Mouse (Mus musculus) heart, adult 9 months (tissue): Measurements from ENCODE around the gene Ergic3.

Source experiments
- DNase-seq, 2 experiments: peaks; one replicate each; pipeline ENCODE4 v3.0.0; 2022; ENCODE audit warnings: low spot score in 2 of 2

The Ergic3 gene

DNA sequence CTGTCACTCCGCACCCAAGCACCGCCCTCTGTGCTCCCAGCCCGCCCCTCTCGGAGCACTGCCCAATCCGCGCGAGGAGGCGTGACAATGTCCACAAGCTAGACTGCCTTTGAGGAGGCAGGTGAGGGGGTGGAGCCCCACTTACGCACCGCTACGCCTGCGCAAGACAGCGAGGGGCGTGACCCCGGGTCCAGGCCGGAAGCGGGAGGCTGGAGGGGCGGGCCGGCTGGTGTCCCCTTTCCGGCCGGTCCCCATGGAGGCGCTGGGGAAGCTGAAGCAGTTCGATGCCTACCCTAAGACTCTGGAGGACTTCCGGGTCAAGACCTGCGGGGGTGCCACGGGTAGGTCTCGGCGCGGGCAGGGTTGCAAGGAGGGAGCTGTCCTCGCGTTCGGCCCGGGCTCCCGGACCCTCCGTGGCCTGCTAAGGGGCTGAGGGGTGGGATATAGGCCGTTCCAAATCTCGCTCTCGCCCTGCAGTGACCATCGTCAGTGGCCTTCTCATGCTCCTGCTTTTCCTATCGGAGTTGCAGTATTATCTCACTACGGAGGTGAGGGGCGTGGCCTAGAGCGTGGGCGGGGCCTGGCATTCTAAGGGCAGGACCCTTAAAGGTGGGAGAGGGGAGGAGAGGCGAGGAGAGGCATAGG is at the start of gene Ergic3, which contains the start of gene 6430550D23Rik:
TSS of gene Ergic3 (plus strand) at position 158 of the 645 bp plus-strand sequence.
TSS of gene 6430550D23Rik (minus strand) at position 90 of the 645 bp plus-strand sequence.
- peak; percentile 98 for DNase-seq

DNA sequence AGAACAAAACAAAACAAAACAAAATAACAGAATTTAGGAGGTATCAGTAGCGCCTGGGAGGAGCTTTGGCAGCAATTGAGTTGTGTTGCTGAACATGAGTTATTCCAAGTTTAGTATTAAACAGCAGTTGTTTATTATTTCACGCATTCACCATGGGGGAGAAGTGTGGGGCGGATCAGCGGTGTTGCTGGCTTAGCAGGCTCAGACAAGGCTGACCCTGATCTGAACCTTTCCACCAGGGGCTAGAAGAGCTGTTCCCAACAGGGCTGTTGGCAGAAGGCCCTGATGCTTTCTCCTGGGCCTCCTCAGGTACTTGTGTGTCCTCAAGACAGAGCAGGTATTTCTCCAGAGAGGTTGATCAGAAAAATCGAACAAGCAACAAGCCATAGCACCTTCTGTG is 47.9 kb upstream of the Ergic3 start:
- DNase-seq, result no peak

DNA sequence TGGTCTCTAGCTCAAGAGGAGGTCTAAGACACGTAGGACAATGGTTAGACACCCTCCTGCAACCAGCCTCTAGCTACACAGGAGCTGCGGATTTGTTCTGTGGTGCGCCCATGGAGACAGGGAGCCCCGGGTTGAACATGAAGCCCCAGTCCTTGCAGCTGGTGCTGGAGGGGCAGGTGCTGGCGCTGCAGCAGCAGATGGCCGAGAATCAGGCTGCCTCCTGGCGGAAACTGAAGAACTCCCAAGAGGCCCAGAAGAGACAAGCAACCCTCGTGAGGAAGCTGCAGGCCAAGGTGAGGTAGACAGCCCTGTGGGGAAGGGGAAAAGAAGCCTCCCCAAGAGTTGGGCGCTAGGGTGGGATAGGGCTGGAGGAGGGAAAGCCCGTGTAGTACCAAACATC is 46.0 kb upstream of the Ergic3 start:
- no peak for DNase-seq

DNA sequence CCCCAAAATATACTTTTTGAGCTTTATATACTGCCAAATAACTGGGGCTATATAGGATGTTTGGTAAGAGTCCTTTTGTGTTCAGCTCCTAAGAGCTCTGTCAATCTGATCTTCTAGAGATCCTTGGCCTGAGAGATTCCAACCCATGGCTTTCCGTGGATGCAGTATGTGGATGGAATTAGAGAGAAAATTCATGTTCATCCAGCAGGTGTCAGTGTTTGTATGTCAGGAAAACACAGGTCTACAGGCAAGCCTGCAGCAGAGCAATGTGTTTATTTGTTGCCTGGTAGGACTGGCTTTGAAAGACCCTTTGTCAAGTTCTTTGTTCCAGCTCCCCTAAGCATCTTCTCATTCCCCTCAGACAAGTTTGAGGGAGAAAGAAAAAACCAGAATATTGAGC is 44.9 kb upstream of the Ergic3 start:
- peak in 1 of 2 experiments; percentile 14 for DNase-seq

DNA sequence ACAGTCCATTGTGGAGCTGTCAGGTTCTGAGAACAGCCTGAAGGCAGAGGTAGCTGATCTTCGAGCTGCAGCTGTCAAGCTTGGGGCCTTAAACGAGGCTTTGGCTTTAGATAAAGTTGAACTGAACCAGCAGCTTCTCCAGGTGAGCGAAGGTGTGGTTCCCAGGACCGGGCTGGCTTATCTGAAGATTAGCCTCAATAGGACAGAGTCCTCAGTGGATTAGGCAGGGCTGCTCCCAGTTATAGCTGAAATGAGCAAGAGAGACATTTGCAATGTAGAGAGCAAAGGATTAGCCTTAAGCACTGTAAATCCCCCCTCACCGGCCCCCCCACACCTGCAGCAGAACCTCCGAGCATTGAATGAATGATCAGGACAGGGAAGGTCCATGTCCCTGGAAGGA is 34.5 kb upstream of the Ergic3 start:
- no peak for DNase-seq

DNA sequence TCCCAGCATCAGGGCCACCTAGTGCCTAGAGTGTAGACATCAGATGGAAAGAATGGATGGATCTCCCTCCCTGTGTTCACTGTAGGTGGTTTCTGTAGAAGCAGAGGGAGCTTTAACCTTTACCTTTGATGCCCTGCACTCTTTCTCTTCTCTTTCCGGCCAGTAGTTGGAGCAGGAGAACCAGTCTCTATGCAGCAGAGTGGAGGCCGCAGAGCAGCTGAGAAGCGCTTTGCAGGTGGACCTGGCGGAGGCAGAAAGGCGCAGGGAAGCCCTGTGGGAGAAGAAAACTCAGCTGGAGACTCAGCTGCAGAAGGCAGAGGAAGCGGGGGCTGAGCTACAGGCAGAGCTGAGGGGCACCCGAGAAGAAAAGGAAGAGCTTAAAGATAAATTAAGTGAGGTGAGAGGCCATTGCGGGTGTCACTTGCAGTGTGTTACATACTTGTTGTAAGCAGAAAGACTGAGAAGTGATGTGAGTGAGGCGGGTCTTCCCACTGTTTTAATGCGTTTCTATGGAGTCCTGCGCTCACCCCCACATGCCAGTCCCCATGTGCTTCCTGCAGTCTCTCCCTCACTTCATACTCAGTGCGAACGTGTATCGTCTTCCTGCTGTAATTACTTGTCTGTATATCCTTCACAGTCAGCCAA is 33.6 kb upstream of the Ergic3 start:
- no peak for DNase-seq

DNA sequence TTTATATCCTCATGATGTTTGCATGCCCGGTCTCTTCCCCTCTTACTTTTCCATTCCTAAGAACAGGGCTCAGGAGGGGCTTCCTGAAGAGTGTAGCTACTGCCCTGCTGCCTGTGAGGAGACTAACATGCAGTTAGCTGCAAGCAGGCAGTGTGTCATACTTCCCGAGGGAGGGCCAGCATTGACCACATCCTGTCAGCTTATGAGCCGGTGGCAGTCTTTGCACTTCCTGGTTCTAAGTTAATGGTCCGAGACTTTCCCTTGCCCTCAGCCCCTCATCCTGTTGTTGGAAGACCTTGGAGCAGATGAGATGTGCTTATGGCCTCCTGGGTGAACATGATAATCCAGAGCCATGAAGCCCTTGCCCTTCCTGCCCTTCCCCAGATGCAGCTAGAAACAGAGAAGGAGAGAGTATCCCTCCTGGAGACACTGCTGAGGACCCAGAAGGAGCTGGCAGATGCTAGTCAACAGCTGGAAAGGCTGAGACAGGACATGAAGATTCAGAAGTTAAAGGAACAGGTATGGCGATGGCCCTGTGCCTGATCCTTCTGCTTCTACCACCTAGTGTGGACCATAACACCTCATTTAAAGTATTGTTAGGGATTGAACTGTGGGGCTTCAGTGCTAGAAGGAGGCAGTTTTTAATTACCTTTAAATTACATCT is 28.4 kb upstream of the Ergic3 start:
- peak; percentile 42 to 71 for DNase-seq

DNA sequence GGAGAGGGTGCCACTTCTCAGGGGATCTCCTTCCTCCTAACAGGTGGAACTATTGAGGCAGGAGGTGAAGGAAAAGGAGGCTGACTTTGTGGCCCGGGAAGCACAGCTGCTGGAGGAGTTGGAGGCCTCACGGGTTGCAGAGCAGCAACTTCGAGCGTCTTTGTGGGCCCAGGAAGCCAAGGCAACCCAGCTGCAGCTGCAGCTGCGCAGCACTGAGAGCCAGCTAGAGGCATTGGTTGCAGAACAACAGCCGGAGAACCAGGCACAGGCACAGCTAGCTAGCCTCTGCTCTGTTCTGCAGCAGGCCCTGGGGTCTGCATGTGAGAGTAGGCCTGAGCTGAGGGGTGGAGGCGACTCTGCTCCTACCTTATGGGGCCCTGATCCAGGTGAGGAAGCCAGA is 22.1 kb upstream of the Ergic3 start:
- no peak for DNase-seq

DNA sequence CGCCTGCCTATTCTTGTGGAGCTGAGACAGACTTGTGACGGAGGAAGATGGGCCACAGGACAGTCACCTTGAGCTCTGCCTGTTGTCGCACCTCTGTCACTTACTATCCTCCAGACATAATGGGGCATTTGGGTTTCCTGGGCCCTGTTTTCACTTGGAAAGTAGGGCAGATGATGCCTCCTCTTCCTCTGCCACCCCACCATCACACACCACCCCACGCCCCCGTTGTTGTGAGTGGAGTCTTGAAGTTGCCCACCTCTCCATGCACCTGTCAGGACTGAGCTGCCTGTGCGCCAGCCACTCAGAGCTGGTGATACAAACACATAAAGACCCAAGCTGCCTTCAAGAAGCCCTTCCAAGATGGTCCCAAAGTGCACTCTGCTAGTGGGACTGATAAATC is 20.7 kb upstream of the Ergic3 start:
- DNase-seq, result no peak

DNA sequence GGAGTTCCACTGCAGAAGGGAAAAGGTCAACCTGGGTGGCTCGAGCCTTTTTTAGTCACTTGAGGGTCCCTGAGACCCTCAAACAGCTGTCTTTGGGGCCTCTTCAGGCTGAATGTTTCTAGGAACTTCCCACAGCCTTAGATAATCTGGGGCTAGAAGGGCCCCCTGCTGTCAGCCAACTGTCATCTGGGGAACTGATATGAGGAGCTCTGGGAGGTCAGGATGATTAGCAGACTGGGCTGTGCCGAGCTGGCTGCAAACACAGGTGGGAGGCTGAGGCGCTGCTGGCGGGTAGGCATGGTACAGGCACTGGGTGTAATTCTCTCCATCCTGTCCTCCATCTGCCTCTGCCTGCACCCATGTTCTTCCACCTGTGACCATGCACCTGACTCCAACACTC is 18.8 kb upstream of the Ergic3 start:
- no peak for DNase-seq

DNA sequence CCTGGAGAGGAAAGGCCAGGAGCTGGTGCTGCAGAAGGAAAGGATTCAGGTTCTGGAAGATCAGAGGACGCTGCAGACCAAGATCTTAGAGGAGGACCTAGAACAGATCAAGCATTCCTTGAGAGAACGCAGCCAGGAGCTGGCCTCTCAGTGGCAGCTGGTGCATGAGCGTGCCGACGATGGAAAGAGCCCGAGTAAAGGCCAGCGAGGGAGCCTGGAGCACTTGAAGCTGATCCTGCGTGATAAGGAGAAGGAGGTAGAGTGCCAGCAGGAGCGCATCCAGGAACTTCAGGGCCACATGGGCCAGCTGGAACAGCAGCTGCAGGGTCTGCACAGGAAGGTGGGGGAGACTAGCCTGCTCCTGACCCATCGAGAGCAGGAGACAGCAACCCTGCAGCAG is 16.7 kb upstream of the Ergic3 start:
- DNase-seq, result no peak

DNA sequence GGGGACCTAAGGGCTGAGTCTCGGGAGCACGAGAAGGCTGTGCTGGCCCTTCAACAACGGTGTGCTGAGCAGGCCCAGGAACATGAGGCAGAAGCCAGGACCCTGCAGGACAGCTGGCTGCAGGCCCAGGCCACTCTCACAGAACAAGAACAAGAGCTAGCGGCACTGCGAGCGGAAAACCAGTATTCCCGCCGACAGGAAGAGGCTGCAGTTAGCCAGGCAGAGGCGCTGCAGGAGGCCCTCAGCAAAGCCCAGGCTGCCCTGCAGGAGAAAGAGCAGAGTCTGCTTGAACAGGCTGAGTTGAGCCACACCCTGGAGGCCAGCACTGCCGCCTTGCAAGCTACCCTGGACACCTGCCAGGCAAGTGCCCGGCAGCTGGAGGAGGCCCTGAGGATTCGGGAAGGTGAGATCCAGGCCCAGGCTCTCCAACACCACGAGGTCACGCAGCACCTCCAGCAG is 16.0 kb upstream of the Ergic3 start:
- DNase-seq, result peak; percentile 40 to 49

DNA sequence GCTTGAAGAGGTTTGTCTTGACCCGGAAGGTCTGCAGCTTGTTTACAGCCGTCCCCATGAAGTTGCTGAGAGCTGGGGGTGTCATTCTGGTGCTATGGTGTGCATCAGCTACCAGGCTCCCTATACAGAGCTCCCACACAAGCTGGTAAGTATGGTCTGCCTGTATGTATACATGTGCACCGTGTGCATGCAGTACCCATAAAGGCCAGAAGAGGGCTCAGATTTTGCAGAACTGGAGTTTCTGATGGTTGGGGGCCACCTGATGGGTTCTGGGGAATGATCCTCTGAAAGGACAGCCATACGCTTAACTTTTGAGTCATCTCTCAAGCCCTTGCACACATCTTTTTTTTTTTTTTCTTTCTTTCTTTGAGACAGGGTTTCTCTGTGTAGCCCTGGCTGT is 2.5 kb upstream of the Ergic3 start:
- no peak for DNase-seq

DNA sequence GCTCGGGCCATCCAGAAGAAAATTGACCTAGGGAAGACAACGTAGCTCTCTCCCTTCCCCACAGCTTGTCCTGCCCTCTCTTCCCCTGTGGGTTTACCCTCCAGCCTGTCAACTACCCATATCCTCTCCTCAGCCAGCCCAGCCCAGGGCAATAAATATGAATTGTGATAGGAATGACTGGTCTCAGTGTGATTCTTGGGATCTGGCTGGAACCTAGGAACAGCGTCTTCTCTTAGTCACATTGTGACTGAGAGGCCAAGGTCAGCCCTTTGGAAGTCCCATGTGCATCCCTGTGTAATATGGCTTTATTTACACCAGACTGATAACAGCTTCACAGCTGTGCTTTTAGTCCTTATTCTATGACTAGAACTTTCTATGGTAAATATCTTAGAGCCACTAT is 10.3 kb downstream of the Ergic3 start:
- DNase-seq, result no peak

DNA sequence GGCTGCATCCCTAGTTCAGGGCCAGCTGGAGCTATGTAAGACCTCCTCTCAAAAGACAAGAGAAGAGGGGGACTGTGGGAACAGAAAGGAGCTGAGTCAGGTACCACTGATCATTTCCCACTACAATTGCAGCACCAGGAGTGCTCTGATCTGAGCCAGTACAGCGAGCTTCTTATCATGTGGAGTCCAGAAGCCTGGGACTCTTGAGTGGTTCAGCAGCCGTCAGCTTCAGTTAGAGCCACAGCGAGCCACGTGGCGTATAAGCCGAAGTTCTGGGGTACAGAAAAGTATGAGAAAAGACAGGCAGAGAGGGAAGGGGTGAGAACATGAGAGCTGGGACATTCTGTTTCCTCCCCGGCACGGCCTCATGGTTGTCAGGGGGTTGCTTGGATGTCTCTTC is 13.4 kb downstream of the Ergic3 start:
- DNase-seq, result no peak

DNA sequence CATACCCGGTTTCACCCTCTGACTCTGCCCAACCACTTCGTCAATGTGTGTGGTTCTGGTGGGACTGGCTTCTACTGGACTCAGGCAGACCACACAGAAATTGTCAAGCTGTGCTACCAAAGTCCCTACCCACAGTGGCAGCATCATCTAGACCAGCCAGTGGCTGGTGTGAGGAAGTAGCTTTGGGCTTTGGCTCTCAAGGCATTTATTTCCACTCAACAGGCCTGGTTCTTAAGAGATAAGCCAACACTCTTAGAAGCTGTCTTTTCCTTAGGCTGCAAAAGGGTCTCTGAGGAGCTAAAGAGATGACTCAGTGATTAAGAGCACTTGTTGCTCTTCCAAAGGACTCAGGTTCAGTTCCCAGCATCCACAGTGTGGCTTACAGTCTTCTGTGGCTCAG is 13.9 kb downstream of the Ergic3 start:
- DNase-seq, result no peak

DNA sequence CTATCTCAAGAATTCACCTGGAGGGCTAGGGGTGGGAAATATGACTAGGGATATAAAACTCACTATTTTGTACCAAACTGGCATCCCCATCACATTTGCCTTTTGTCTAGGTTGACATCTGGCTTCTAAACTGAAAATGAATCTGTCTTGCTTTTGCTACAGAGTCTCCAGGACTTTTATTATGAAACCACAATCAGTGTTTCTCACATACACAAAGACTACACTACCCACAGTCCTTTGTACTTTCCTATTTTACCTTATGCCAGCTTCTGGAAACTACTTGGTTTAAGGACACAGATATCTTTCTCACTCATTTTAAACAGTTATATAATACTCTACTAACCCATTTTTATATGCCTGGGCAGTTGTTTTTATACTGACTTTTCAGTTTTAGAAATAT is 17.6 kb downstream of the Ergic3 start:
- DNase-seq, result no peak

DNA sequence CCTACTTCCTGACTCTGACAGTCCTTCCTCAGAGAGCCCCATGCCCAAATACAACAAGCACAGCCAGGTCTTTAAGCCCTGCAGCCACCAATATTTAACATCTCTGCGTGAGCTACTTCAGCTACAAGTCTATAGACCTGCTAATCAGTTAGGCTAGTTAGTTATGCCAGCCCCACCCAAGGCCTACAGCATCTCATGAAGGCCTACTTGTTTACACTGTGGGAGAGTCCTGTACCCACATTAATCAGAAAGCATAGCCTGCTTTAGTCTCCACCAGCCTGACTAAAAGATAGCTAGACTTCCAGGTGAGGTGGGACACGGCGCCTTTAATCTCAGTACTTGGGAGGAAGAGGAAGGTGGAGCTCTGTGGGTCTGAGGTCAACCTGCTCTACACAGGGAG is 31.5 kb downstream of the Ergic3 start:
- no peak for DNase-seq

DNA sequence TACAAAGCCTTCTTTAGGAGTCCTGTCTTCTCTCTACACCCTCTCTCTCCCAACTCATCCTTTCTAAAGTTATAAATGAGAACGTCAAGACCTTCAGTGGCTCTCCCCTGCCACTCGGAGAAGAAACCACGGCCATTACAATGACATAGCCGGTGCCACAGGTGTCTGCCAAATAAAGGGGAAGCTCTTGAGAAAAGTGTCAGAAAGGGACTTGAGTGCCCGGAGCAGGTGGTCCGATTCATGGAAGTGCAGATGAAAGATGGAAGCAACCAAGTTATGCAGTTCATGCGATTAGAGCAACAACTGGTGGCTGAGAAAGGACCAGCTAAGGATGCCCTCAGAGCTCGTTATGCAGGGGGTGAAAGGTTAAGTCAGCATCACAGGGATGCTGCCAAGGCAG is 35.1 kb downstream of the Ergic3 start:
- no peak for DNase-seq

DNA sequence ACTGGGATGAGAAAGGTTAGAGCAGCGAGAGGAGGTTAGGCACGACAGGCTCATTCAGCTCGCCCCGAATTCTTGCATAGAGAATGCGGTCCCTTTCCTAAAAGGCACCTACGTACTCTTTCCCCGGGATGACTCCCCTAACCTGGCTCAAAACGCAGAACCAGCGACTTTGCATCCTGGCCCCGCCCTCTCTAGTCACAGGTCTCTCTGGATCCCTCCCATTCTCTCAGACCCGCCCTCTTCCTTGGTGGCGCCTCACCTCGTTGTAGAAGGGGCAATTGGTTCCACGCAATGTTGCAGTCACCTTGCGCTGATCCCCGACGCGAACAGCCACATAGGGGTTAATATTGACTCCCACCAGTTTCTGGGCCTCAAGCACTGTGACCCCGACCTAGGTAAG is 40.1 kb downstream of the Ergic3 start:
- DNase-seq, result no peak

DNA sequence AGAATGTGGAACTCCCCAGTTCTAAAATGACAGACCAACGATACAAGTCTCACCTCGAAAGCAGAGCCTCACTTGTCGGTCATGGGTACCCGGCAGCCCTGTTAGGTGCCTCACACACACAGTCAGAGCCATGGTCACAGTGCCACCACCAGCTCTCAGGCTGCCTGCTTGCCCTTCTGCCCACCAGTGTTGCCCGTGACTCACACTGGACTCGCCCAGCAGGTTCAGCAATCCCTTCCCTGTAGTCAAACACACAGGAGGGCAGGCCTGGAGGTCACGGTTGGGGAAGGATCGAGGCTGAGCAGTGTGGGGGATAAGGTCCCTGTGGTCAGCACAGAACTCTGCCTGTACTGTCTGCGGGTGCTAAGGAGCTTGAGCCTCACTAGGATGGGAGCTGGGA is 45.0 kb downstream of the Ergic3 start, which contains the start of gene Fer1l4:
TSS of gene Fer1l4 (minus strand) at position 132 of the 400 bp plus-strand sequence.
- DNase-seq, result no peak

DNA sequence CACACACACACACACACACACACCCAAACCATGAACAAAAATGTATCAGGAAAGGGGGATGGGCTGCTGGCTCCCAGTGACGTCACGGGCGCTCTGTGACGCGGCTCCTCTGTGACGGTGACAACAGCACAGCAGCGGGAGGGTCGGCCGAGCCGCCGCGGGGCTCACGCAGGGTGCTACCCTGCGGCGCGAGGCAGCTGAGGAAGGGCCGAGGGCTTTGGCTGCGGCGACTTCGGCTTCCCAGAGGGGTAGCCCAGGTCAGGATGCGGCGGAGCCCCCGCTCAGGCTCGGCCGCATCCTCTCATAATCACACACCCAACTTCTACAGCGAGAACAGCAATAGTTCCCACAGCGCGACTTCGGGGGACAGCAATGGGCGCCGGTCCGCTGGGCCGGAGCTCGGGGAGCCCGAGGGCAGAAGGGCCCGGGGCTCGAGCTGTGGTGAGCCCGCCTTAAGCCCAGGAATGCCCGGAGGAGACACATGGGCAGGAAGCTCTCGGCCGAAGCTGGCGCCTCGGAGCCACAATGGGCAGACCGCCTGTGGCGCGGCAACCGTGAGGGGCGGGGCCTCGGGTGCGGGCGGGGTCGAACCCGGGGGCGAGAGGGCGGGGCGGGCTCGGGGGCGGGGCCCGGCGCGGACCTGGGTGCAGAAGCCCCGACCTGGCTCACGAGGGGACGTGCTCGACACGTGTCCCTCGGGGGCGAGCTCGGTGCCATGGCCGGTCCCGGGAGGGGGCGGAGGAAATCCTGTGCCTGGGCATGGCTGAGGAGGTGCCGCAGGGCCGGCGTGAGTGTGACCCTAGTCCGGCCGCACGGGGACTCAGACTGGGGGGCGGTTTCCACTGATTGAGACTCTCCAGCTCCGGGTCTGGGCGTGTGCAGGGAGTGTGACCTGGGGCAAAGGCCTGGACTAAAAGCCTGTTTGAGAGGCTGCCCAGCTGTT is 57.5 kb downstream of the Ergic3 start, which contains the start of gene Spag4:
TSS of gene Spag4 (plus strand) at position 77 of the 943 bp plus-strand sequence.
- peak; percentile 51 to 59 for DNase-seq
